Mouse (Mus musculus): ENCODE results near the gene Clrn3. TPM values are rescaled to one million over a fixed set of nuclear protein-coding genes. Genes with fewer than 3 reads are reported as not detected.
"Not testable (repeated sequence)": the region's sequence is repeated elsewhere in the genome, so short reads cannot be mapped to it uniquely, and the experiment has no call there.

The Clrn3 gene
- polyA plus RNA-seq, 1 experiment = not detected

GRCm38 (mm10) chr7:135509272-135509671, 19.2 kb downstream of the Clrn3 start:
- Histone ChIP-seq H3K27ac (ENCODE audit: control insufficient read depth, insufficient read depth, low read depth, low read length, poor library complexity) (no peak overlapping the region), H3K4me1 (ENCODE audit: control insufficient read depth, insufficient read depth, low read length) (no peaks in the 10 kb centered on the region), H3K4me3 (replicated peaks; ENCODE audit: control insufficient read depth, low read depth, low read length) (no peak overlapping the region)
- no peak for TF ChIP-seq POLR2A (IDR thresholded peaks at IDR 0.05; ENCODE audit: borderline replicate concordance, control insufficient read depth, low read depth, low read length)
- no peak for TF ChIP-seq CTCF (IDR thresholded peaks at IDR 0.05; ENCODE audit: control insufficient read depth, insufficient read depth, low read length)
- 76% methylated on average over 3 of the region's 3 CpGs for WGBS

GRCm38 (mm10) chr7:135508602-135509001, 19.9 kb downstream of the Clrn3 start:
- TF ChIP-seq POLR2A (IDR thresholded peaks at IDR 0.05; ENCODE audit: borderline replicate concordance, control insufficient read depth, low read depth, low read length) (no peak), CTCF (IDR thresholded peaks at IDR 0.05; ENCODE audit: control insufficient read depth, insufficient read depth, low read length) (no peak)
- 57% methylated on average over 4 of the region's 4 CpGs for WGBS
- Histone ChIP-seq H3K27ac (ENCODE audit: control insufficient read depth, insufficient read depth, low read depth, low read length, poor library complexity) (no peak overlapping the region), H3K4me3 (replicated peaks; ENCODE audit: control insufficient read depth, low read depth, low read length) (no peak overlapping the region), H3K4me1 (ENCODE audit: control insufficient read depth, insufficient read depth, low read length) (no peaks in the 10 kb centered on the region)

DNA sequence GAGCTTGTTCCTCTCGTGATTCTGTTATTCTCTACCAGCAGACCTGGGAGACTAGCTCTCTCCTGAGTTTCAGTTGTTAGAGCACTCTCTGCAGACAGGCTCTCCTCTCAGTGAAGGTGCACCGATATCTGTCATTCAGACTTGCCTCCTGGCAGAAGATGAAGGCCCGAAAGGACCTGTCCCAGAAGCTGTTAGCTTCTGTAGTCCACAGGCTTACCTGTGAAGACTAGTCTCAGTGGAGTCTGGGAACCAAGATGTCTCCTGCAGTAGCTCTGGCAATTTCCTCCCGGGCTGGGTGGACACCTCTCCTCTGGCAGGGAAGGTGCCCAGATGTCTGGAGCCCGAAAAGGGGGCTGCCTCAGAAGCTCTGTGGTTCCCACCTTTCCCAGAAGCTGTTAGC, 21.9 kb downstream of the Clrn3 start:
- not testable (repeated sequence) for H3K4me1 ChIP-seq (ENCODE audit: control insufficient read depth, insufficient read depth, low read length); H3K4me3 ChIP-seq (replicated peaks; ENCODE audit: control insufficient read depth, low read depth, low read length); H3K27ac ChIP-seq (ENCODE audit: control insufficient read depth, insufficient read depth, low read depth, low read length, poor library complexity)
- WGBS = 81% methylated on average over 5 of the region's 5 CpGs

- WGBS = 41% methylated on average over 2 of the region's 2 CpGs
- no peaks in the 10 kb centered on the region for H3K4me1 ChIP-seq (ENCODE audit: control insufficient read depth, insufficient read depth, low read length)
- no peak overlapping the region for H3K4me3 ChIP-seq (replicated peaks; ENCODE audit: control insufficient read depth, low read depth, low read length)
- H3K27ac ChIP-seq (ENCODE audit: control insufficient read depth, insufficient read depth, low read depth, low read length, poor library complexity) = no peak overlapping the region
- TF ChIP-seq CTCF (IDR thresholded peaks at IDR 0.05; ENCODE audit: control insufficient read depth, insufficient read depth, low read length) (no peak), POLR2A (IDR thresholded peaks at IDR 0.05; ENCODE audit: borderline replicate concordance, control insufficient read depth, low read depth, low read length) (no peak)
Observed at GRCm38 (mm10) chr7:135499403-135499802, 29.1 kb downstream of the Clrn3 start.

DNA sequence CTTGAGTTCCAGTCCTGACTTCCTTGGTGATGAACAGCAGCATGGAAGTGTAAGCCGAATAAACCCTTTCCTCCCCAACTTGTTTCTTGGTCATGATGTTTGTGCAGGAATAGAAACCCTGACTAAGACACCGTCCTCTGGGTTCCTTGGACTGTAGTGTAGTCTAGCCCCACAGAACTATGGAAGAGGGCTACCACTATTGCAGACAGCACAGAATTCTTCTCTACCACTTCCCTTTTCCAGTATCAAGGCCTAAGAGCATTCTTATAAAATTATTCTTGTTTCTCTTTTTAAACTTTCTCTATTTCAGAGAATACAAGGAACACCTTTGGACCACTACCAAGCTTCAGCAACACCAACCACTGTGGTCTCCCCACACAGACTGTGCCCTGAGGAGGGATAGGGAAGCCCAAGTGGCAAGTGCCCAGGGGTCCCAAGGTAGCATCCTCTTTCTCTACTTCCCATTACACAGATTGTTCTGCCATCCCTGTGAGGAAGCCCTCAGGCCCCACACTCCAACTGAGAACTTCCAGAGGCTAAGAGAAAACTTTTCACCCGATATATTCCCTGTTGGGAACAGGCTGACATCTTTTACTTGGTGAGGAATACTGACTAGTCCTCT, 29.8 kb downstream of the Clrn3 start:
- no peak overlapping the region for H3K4me3 ChIP-seq (replicated peaks; ENCODE audit: control insufficient read depth, low read depth, low read length)
- WGBS = 69% methylated on average over 3 of the region's 3 CpGs
- H3K27ac ChIP-seq (ENCODE audit: control insufficient read depth, insufficient read depth, low read depth, low read length, poor library complexity) = no peak overlapping the region
- H3K4me1 ChIP-seq (ENCODE audit: control insufficient read depth, insufficient read depth, low read length) = no peaks in the 10 kb centered on the region
- TF ChIP-seq POLR2A (IDR thresholded peaks at IDR 0.05; ENCODE audit: borderline replicate concordance, control insufficient read depth, low read depth, low read length) (no peak), CTCF (IDR thresholded peaks at IDR 0.05; ENCODE audit: control insufficient read depth, insufficient read depth, low read length) (no peak)

- no peak overlapping the region for H3K4me3 ChIP-seq (replicated peaks; ENCODE audit: control insufficient read depth, low read depth, low read length)
- WGBS = 51% methylated on average over 3 of the region's 3 CpGs
- H3K27ac ChIP-seq (ENCODE audit: control insufficient read depth, insufficient read depth, low read depth, low read length, poor library complexity) = no peak overlapping the region
- peak; percentile 34; the same call in 1 of the 2 replicates for TF ChIP-seq CTCF (IDR thresholded peaks at IDR 0.05; ENCODE audit: control insufficient read depth, insufficient read depth, low read length)
- TF ChIP-seq POLR2A (IDR thresholded peaks at IDR 0.05; ENCODE audit: borderline replicate concordance, control insufficient read depth, low read depth, low read length) = no peak
- no peaks in the 10 kb centered on the region for H3K4me1 ChIP-seq (ENCODE audit: control insufficient read depth, insufficient read depth, low read length)
Observed at GRCm38 (mm10) chr7:135495303-135495702, 33.2 kb downstream of the Clrn3 start.

- H3K4me3 ChIP-seq (replicated peaks; ENCODE audit: control insufficient read depth, low read depth, low read length) = no peak overlapping the region
- H3K4me1 ChIP-seq (ENCODE audit: control insufficient read depth, insufficient read depth, low read length) = no peaks in the 10 kb centered on the region
- 23% methylated on average over 8 of the region's 8 CpGs for WGBS
- no peak overlapping the region for H3K27ac ChIP-seq (ENCODE audit: control insufficient read depth, insufficient read depth, low read depth, low read length, poor library complexity)
- no peak for TF ChIP-seq POLR2A (IDR thresholded peaks at IDR 0.05; ENCODE audit: borderline replicate concordance, control insufficient read depth, low read depth, low read length)
- no peak for TF ChIP-seq CTCF (IDR thresholded peaks at IDR 0.05; ENCODE audit: control insufficient read depth, insufficient read depth, low read length)
Observed at GRCm38 (mm10) chr7:135490500-135490886, 38.0 kb downstream of the Clrn3 start.

DNA sequence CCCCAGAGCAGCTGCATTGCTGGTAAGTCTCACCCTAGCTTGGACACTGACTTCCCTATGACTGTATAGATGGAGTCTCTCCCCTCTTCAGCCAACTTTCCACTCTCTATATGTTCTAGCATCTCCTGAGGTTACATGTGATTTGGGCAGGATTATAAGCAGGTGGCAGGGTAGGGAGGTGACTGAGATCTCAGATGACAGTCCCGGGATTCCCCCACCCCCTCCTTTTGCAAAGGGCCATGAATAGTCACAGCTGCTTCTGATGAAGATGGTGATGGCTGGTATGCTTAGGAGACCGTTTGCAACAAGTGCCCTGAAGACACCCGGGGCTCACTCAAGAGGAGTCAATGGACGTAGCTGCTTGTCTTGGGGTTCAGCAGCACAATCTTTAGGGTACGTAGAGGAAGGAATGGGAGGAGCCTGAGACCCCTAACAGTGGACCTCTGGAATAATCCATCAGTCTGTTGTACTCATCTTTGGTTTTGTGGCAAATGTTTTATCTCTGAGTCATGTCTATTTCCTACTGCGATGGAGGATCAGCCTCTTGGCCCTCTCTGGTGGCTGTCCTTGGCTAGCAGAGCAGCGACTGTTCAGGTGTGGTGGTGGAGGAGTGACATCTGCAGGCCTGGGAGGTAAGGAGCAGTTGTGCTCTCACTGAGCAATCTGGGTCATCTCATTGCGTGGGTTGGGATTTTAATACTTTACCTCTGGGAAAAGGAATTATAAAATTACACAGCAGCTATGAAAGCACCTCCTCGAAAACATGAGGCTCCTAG, 38.5 kb downstream of the Clrn3 start:
- TF ChIP-seq CTCF (IDR thresholded peaks at IDR 0.05; ENCODE audit: control insufficient read depth, insufficient read depth, low read length) = no peak
- no peak for TF ChIP-seq POLR2A (IDR thresholded peaks at IDR 0.05; ENCODE audit: borderline replicate concordance, control insufficient read depth, low read depth, low read length)
- WGBS = 71% methylated on average over 9 of the region's 9 CpGs
- Histone ChIP-seq H3K27ac (ENCODE audit: control insufficient read depth, insufficient read depth, low read depth, low read length, poor library complexity) (no peak overlapping the region), H3K4me1 (ENCODE audit: control insufficient read depth, insufficient read depth, low read length) (no peaks in the 10 kb centered on the region), H3K4me3 (replicated peaks; ENCODE audit: control insufficient read depth, low read depth, low read length) (no peak overlapping the region)
